Mouse (Mus musculus) stomach, embryonic 16.5 days (tissue): ENCODE results near the gene Eif4e3. TPM values are rescaled to one million over a fixed set of nuclear protein-coding genes. Genes with fewer than 3 reads are reported as not detected.

ENCODE experiments used
- ATAC-seq: fragments of 200-750 bp; cut with Nextera tagmentation; 2 replicates; pipeline ENCODE4 v1.8.0; 2017; ENCODE audit warnings: moderate number of reproducible peaks, moderate TSS enrichment; ENCODE audit not compliant: insufficient read depth, low FRiP score
- H3K27ac ChIP-seq: fragments of 300-500 bp; sonication (generic); 2 replicates; pipeline ENCODE4 v1.5.1; 2014; ENCODE audit warnings: low read length
- H3K27me3 ChIP-seq: fragments of 300-500 bp; sonication (generic); 2 replicates; pipeline ENCODE4 v1.6.1; 2014; ENCODE audit warnings: low read length, control low read depth, mixed read lengths; ENCODE audit not compliant: control insufficient read depth, insufficient read depth
- H3K36me3 ChIP-seq: fragments of 300-500 bp; sonication (generic); 2 replicates; pipeline ENCODE4 v1.6.1; 2014; ENCODE audit warnings: low read length; ENCODE audit not compliant: control insufficient read depth, insufficient read depth
- H3K4me1 ChIP-seq: fragments of 300-500 bp; sonication (generic); 2 replicates; pipeline ENCODE4 v1.6.1; 2014; ENCODE audit warnings: low read length, control low read depth, mixed read lengths; ENCODE audit not compliant: control insufficient read depth, insufficient read depth
- H3K4me2 ChIP-seq: fragments of 300-500 bp; sonication (generic); 2 replicates; pipeline ENCODE4 v1.6.1; 2014; ENCODE audit warnings: low read depth, low read length, mixed read lengths
- H3K4me3 ChIP-seq: fragments of 300-500 bp; sonication (generic); replicated peaks from 2 replicates; pipeline ENCODE4 v1.5.1; 2014; ENCODE audit warnings: mild to moderate bottlenecking, low read length
- H3K9ac ChIP-seq: fragments of 300-500 bp; sonication (generic); 2 replicates; pipeline ENCODE4 v1.6.1; 2014; ENCODE audit warnings: low read length
- H3K9me3 ChIP-seq: fragments of 300-500 bp; sonication (generic); replicated peaks from 2 replicates; pipeline ENCODE4 v1.6.1; 2016; ENCODE audit warnings: low read length, control low read depth; ENCODE audit not compliant: control insufficient read depth
- WGBS: fragments of 180-500 bp; shearing (Covaris S2); extraction: QIAGEN DNeasy Blood & Tissue Kit; methylation state at CpG from one replicate; pipeline ENCODE4 v1.1.7; 2014; 5-methylcytosine and 5-hydroxymethylcytosine counted together
- polyA plus RNA-seq: library from polyadenylated mRNA; unstranded; fragments of >200 nt; fragmentation: Nextera tagmentation; extraction: Ambion mirVana; gene quantifications from 2 replicates; pipeline ENCODE4 v1.2.1, GENCODE M21; 2015

Eif4e3 gene
- polyA plus RNA-seq, 1 experiment from 2014 or later: 10.9 TPM

DNA sequence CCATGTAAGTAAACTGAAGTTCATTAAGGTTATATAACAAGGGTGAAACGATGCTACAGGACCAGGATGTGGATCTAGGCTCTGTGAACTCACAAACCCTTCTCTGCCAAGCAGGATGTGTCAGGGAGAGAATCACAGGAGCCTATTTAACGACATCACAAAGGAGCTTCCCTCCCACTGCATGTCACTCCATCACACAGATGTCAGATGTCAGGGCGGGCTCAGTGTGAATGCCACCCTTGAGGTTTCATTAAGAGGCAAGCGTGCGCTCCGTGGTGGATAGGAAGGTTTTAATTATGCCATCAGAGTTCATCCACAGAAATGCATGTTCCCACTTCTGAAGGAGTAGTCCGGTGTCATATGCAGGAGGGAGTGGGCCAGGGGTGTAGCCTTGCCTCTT, 60.5 kb downstream of the Eif4e3 start:
- ATAC-seq: no peak
- no peaks in the 10 kb centered on the region for H3K27me3 ChIP-seq
- no peaks in the 10 kb centered on the region for H3K36me3 ChIP-seq
- H3K4me1 ChIP-seq: peaks cover 8% of the 10 kb centered on the region; the same call in 1 of the 2 replicates
- H3K9me3 ChIP-seq: no peaks in the 10 kb centered on the region
- no peak overlapping the region for H3K9ac ChIP-seq
- H3K27ac ChIP-seq: no peak overlapping the region
- no peak overlapping the region for H3K4me2 ChIP-seq
- 83% methylated on average over 7 of the region's 7 CpGs for WGBS
- H3K4me3 ChIP-seq: no peak overlapping the region

GRCm38 (mm10) chr6:99604758-99605157, 61.8 kb downstream of the Eif4e3 start:
- no peak overlapping the region for H3K9ac ChIP-seq
- H3K9me3 ChIP-seq: no peaks in the 10 kb centered on the region
- no peaks in the 10 kb centered on the region for H3K27me3 ChIP-seq
- 46% methylated on average over 2 of the region's 2 CpGs for WGBS
- H3K36me3 ChIP-seq: no peaks in the 10 kb centered on the region
- peak; percentile 56; the same call in 1 of the 2 replicates for ATAC-seq
- peaks cover 11% of the 10 kb centered on the region; the same call in 1 of the 2 replicates for H3K4me1 ChIP-seq
- H3K4me2 ChIP-seq: no peak overlapping the region
- no peak overlapping the region for H3K27ac ChIP-seq
- no peak overlapping the region for H3K4me3 ChIP-seq

GRCm38 (mm10) chr6:99602434-99602833, 64.1 kb downstream of the Eif4e3 start:
- Histone ChIP-seq H3K4me3 (no peak overlapping the region), H3K4me1 (peaks cover 17% of the 10 kb centered on the region; the same call in 1 of the 2 replicates), H3K9me3 (no peaks in the 10 kb centered on the region), H3K27ac (no peak overlapping the region), H3K4me2 (no peak overlapping the region), H3K9ac (no peak overlapping the region), H3K36me3 (no peaks in the 10 kb centered on the region), H3K27me3 (no peaks in the 10 kb centered on the region)
- no peak for ATAC-seq
- WGBS: 84% methylated on average over 7 of the region's 7 CpGs

GRCm38 (mm10) chr6:99600886-99601285, 65.7 kb downstream of the Eif4e3 start:
- Histone ChIP-seq H3K4me3 (no peak overlapping the region), H3K9me3 (no peaks in the 10 kb centered on the region), H3K36me3 (no peaks in the 10 kb centered on the region), H3K4me2 (no peak overlapping the region), H3K9ac (no peak overlapping the region), H3K27ac (no peak overlapping the region), H3K27me3 (no peaks in the 10 kb centered on the region), H3K4me1 (peaks cover 17% of the 10 kb centered on the region; the same call in 1 of the 2 replicates)
- WGBS: 66% methylated on average over 8 of the region's 8 CpGs
- ATAC-seq: no peak

GRCm38 (mm10) chr6:99600168-99600793, 66.3 kb downstream of the Eif4e3 start:
- peak overlapping the region; percentile 44 for H3K4me2 ChIP-seq
- H3K27ac ChIP-seq: no peak overlapping the region
- H3K27me3 ChIP-seq: no peaks in the 10 kb centered on the region
- no peak for ATAC-seq
- no peaks in the 10 kb centered on the region for H3K36me3 ChIP-seq
- no peaks in the 10 kb centered on the region for H3K9me3 ChIP-seq
- no peak overlapping the region for H3K4me3 ChIP-seq
- H3K9ac ChIP-seq: no peak overlapping the region
- WGBS: 25% methylated on average over 10 of the region's 10 CpGs
- peaks cover 17% of the 10 kb centered on the region; the same call in 1 of the 2 replicates for H3K4me1 ChIP-seq

DNA sequence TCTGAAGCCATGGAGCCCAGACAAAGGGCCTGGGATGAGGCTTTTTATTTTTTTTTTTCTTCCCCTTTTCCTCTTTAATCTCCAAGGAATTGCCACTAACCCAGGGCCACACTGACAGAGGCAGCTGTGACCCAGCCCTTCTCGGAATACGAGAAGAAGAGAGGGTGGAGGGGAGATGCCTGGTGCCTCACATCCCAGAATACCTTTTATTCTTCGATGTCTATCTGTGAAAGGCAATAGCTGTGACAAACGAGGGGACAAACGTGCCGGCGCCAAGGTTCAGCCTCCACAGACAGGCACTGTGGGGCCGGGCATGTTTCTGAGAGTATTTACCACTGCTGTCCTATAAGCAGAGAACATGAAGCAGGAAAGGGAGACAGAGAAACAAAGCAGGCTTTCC, 66.9 kb downstream of the Eif4e3 start:
- no peaks in the 10 kb centered on the region for H3K36me3 ChIP-seq
- 36% methylated on average over 8 of the region's 8 CpGs for WGBS
- H3K27ac ChIP-seq: peak overlapping the region; percentile 47; the same call in 1 of the 2 replicates
- no peak overlapping the region for H3K4me3 ChIP-seq
- H3K4me2 ChIP-seq: peak overlapping the region; percentile 44; the same call in 1 of the 2 replicates
- H3K9ac ChIP-seq: no peak overlapping the region
- H3K27me3 ChIP-seq: no peaks in the 10 kb centered on the region
- no peak for ATAC-seq
- H3K9me3 ChIP-seq: no peaks in the 10 kb centered on the region
- H3K4me1 ChIP-seq: peaks cover 17% of the 10 kb centered on the region; the same call in 1 of the 2 replicates

- Histone ChIP-seq H3K27me3 (no peaks in the 10 kb centered on the region), H3K4me2 (no peak overlapping the region), H3K9ac (no peak overlapping the region), H3K36me3 (no peaks in the 10 kb centered on the region), H3K4me3 (no peak overlapping the region), H3K27ac (peak overlapping the region; percentile 47; the same call in 1 of the 2 replicates), H3K4me1 (peaks cover 17% of the 10 kb centered on the region; the same call in 1 of the 2 replicates), H3K9me3 (no peaks in the 10 kb centered on the region)
- no peak for ATAC-seq
- 62% methylated on average over 5 of the region's 5 CpGs for WGBS
Observed at GRCm38 (mm10) chr6:99599229-99599628, 67.3 kb downstream of the Eif4e3 start.

DNA sequence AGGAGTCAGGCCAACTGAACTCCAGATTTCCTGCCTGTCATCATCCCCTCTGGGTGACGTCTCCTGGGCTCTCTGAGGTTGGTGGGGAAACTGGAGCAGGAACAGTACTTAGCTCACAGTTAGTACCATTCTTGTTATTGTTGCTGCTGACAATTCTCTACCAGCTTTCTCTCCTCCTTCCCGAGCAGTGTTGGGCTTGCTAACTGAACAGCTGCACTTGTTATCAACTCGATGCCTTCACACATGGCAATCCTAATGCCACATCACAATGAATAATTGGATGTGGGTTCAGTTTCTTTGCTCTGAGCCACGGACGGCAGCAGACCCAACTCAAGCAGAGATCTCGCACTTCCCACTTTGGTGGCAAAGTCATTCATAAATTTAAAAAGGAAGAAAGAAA, 89.5 kb downstream of the Eif4e3 start:
- ATAC-seq: no peak

GRCm38 (mm10) chr6:99575633-99576032, 90.9 kb downstream of the Eif4e3 start:
- H3K36me3 ChIP-seq: no peaks in the 10 kb centered on the region
- WGBS: 60% methylated on average over 6 of the region's 6 CpGs
- H3K27me3 ChIP-seq: no peaks in the 10 kb centered on the region
- H3K9ac ChIP-seq: no peak overlapping the region
- H3K9me3 ChIP-seq: no peaks in the 10 kb centered on the region; the same call in 1 of the 2 replicates
- no peak for ATAC-seq
- no peak overlapping the region for H3K27ac ChIP-seq
- no peak overlapping the region for H3K4me2 ChIP-seq
- no peaks in the 10 kb centered on the region for H3K4me1 ChIP-seq
- H3K4me3 ChIP-seq: no peak overlapping the region

More for the DNA sequence above, 89.5 kb downstream of the Eif4e3 start:
- H3K9ac ChIP-seq: no peak overlapping the region
- no peak overlapping the region for H3K27ac ChIP-seq
- H3K36me3 ChIP-seq: no peaks in the 10 kb centered on the region
- 47% methylated on average over 6 of the region's 6 CpGs for WGBS
- no peaks in the 10 kb centered on the region; the same call in 1 of the 2 replicates for H3K9me3 ChIP-seq
- no peaks in the 10 kb centered on the region for H3K4me1 ChIP-seq
- H3K27me3 ChIP-seq: no peaks in the 10 kb centered on the region
- no peak overlapping the region for H3K4me2 ChIP-seq
- H3K4me3 ChIP-seq: no peak overlapping the region
